Mouse (Mus musculus) adrenal gland, postnatal 25 days (tissue): ENCODE results near the gene Ppie. TPM values are rescaled to one million over a fixed set of nuclear protein-coding genes. Genes with fewer than 3 reads are reported as not detected.
"Not testable (repeated sequence)": the region's sequence is repeated elsewhere in the genome, so short reads cannot be mapped to it uniquely, and the experiment has no call there.

Experiments
- DNase-seq: peaks from one replicate; pipeline ENCODE4 v3.0.0; 2021; ENCODE audit warnings: mixed read lengths
- total RNA-seq: library from RNA; stranded (reverse); gene quantifications from 2 replicates; pipeline ENCODE4 v1.2.3, GENCODE M21; 2021

The Ppie gene
- total RNA-seq, 1 experiment from 2014 or later, result 49.8 TPM

GRCm38 (mm10) chr4:123114651-123115050 lies 25.1 kb downstream of the Ppie start:
- not testable (repeated sequence) for DNase-seq

- no peak for DNase-seq
Measured at GRCm38 (mm10) chr4:123112216-123112764, 27.5 kb downstream of the Ppie start.

GRCm38 (mm10) chr4:123111275-123111983 lies 28.3 kb downstream of the Ppie start:
- not testable (repeated sequence) for DNase-seq

- no peak for DNase-seq
Measured at GRCm38 (mm10) chr4:123110751-123111150, 29.0 kb downstream of the Ppie start.

- DNase-seq, result no peak
Measured at GRCm38 (mm10) chr4:123108056-123108455, 31.7 kb downstream of the Ppie start.

GRCm38 (mm10) chr4:123106864-123107263 lies 32.9 kb downstream of the Ppie start:
- no peak for DNase-seq

- DNase-seq, result not testable (repeated sequence)
Measured at GRCm38 (mm10) chr4:123105929-123106328, 33.8 kb downstream of the Ppie start.

GRCm38 (mm10) chr4:123105451-123105790 lies 34.3 kb downstream of the Ppie start:
- DNase-seq, result no peak

GRCm38 (mm10) chr4:123104651-123105450 lies 34.9 kb downstream of the Ppie start, which contains the start of gene Bmp8b:
Bmp8b (plus strand) TSS chr4:123105165.
- no peak for DNase-seq

- no peak for DNase-seq
Measured at GRCm38 (mm10) chr4:123093869-123094268, 45.9 kb downstream of the Ppie start.

- no peak for DNase-seq
Measured at GRCm38 (mm10) chr4:123093064-123093776, 46.5 kb downstream of the Ppie start.

- no peak for DNase-seq
Measured at GRCm38 (mm10) chr4:123092621-123093020, 47.1 kb downstream of the Ppie start.

GRCm38 (mm10) chr4:123086381-123086780 lies 53.4 kb downstream of the Ppie start:
- DNase-seq, result no peak

GRCm38 (mm10) chr4:123085290-123085689 lies 54.5 kb downstream of the Ppie start:
- DNase-seq, result no peak

- no peak for DNase-seq
Measured at GRCm38 (mm10) chr4:123083323-123083902, 56.3 kb downstream of the Ppie start.

- peak; percentile 65 for DNase-seq
Measured at GRCm38 (mm10) chr4:123082283-123083163, 57.2 kb downstream of the Ppie start.

- peak; percentile 15 for DNase-seq
Measured at GRCm38 (mm10) chr4:123080791-123081190, 59.0 kb downstream of the Ppie start.

- DNase-seq, result no peak
Measured at GRCm38 (mm10) chr4:123078231-123078630, 61.5 kb downstream of the Ppie start.
